Comparison of ENCODE assay signal across 8 mouse cellular contexts in the genomic region with DNA sequence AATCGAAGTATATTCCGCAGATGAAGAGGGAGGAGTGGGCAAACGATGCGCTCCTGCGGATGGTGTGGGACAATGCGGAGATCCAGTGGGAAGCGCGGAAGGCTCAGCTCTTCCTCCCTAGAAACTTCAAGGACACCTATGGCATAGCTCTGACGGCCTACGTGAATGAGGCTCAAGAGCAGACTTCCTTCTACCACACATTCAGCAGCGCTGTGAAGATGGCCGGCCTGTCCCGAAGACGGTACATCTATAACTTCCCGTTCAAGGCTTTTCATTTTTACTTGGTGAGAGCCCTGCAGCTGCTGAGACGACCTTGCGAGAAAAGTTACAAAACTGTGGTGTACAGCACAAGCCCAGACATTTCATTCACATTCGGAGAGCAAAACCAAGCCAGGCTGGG. TPM values are rescaled to one million over a fixed set of nuclear protein-coding genes. Genes with fewer than 3 reads are reported as not detected.
DNase-seq lines count a peak whose midpoint lies in the region; ATAC-seq lines count a peak whose summit lies in the region.

No protein-coding gene starts in this region.

- H3K27me3 ChIP-seq in kidney, embryonic 16.5 days (ENCODE audit: insufficient read depth, low read length) = peaks cover 47% of the 10 kb centered on the region
- peaks cover 32% of the 10 kb centered on the region for H3K27me3 ChIP-seq in embryonic facial prominence, embryonic 12.5 days
- peaks cover 17% of the 10 kb centered on the region for H3K27me3 ChIP-seq in intestine, embryonic 16.5 days (replicated peaks; ENCODE audit: control insufficient read depth, insufficient read depth, low read length)
- H3K27me3 ChIP-seq in neural tube, embryonic 12.5 days (replicated peaks) = peaks cover 27% of the 10 kb centered on the region

- WGBS in kidney, embryonic 16.5 days = 44% methylated on average over 18 of the region's 18 CpGs
- 46% methylated on average over 18 of the region's 18 CpGs for WGBS in embryonic facial prominence, embryonic 12.5 days
- 40% methylated on average over 18 of the region's 18 CpGs for WGBS in intestine, embryonic 16.5 days
- 50% methylated on average over 18 of the region's 18 CpGs for WGBS in neural tube, embryonic 12.5 days

- H3K36me3 ChIP-seq in kidney, embryonic 16.5 days (ENCODE audit: insufficient read depth, low read length) = no peaks in the 10 kb centered on the region
- H3K36me3 ChIP-seq in embryonic facial prominence, embryonic 12.5 days = no peaks in the 10 kb centered on the region
- H3K36me3 ChIP-seq in intestine, embryonic 16.5 days (ENCODE audit: control insufficient read depth, insufficient read depth, low read length) = no peaks in the 10 kb centered on the region
- H3K36me3 ChIP-seq in neural tube, embryonic 12.5 days = no peaks in the 10 kb centered on the region

- no peaks in the 10 kb centered on the region for H3K4me1 ChIP-seq in kidney, embryonic 16.5 days (ENCODE audit: insufficient read depth, low read length)
- H3K4me1 ChIP-seq in embryonic facial prominence, embryonic 12.5 days = no peaks in the 10 kb centered on the region
- H3K4me1 ChIP-seq in intestine, embryonic 16.5 days (ENCODE audit: control insufficient read depth, insufficient read depth, low read length) = no peaks in the 10 kb centered on the region; the same call in 1 of the 2 replicates
- H3K4me1 ChIP-seq in neural tube, embryonic 12.5 days = no peaks in the 10 kb centered on the region

- peak overlapping the region; percentile 53 for H3K4me2 ChIP-seq in kidney, embryonic 16.5 days (replicated peaks; ENCODE audit: low read depth, low read length)
- peak overlapping the region; percentile 37 for H3K4me2 ChIP-seq in embryonic facial prominence, embryonic 12.5 days (replicated peaks)
- H3K4me2 ChIP-seq in intestine, embryonic 16.5 days (ENCODE audit: low read depth, low read length) = peak overlapping the region; percentile 56
- peak overlapping the region; percentile 41 for H3K4me2 ChIP-seq in neural tube, embryonic 12.5 days (replicated peaks)

- H3K9me3 ChIP-seq in kidney, embryonic 16.5 days (ENCODE audit: low read length) = no peaks in the 10 kb centered on the region
- H3K9me3 ChIP-seq in embryonic facial prominence, embryonic 12.5 days = no peaks in the 10 kb centered on the region
- no peaks in the 10 kb centered on the region for H3K9me3 ChIP-seq in intestine, embryonic 16.5 days (ENCODE audit: control insufficient read depth, low read length)
- no peaks in the 10 kb centered on the region for H3K9me3 ChIP-seq in neural tube, embryonic 12.5 days

- peak overlapping the region; percentile 1; the same call in 1 of the 2 replicates for H3K9ac ChIP-seq in kidney, embryonic 16.5 days (replicated peaks; ENCODE audit: low read length)
- no peak overlapping the region for H3K9ac ChIP-seq in embryonic facial prominence, embryonic 12.5 days
- H3K9ac ChIP-seq in intestine, embryonic 16.5 days (ENCODE audit: low read depth, low read length) = 0 out of 2 replicates have a peak overlapping the region, but pooled peaks have one; percentile 14
- H3K9ac ChIP-seq in neural tube, embryonic 12.5 days = no peak overlapping the region

- no peak overlapping the region for H3K27ac ChIP-seq in kidney, embryonic 16.5 days (ENCODE audit: low read length)
- no peak overlapping the region for H3K27ac ChIP-seq in embryonic facial prominence, embryonic 12.5 days
- no peak overlapping the region for H3K27ac ChIP-seq in intestine, embryonic 16.5 days (ENCODE audit: low read length)
- H3K27ac ChIP-seq in neural tube, embryonic 12.5 days = no peak overlapping the region

- no peak for ATAC-seq in kidney, embryonic 16.5 days (ENCODE audit: low FRiP score, low TSS enrichment)
- ATAC-seq in embryonic facial prominence, embryonic 12.5 days (ENCODE audit: insufficient number of reproducible peaks, insufficient read depth, low FRiP score, low TSS enrichment) = no peak
- no peak for ATAC-seq in intestine, embryonic 16.5 days
- ATAC-seq in neural tube, embryonic 12.5 days (ENCODE audit: low FRiP score, low read depth) = no peak

- peak overlapping the region; percentile 36 for H3K4me3 ChIP-seq in kidney, embryonic 16.5 days (ENCODE audit: low read length)
- peak overlapping the region; percentile 18 for H3K4me3 ChIP-seq in embryonic facial prominence, embryonic 12.5 days
- H3K4me3 ChIP-seq in intestine, embryonic 16.5 days (ENCODE audit: low read length) = peak overlapping the region; percentile 39
- no peak overlapping the region; the same call in 1 of the 2 replicates for H3K4me3 ChIP-seq in neural tube, embryonic 12.5 days

- no peak for DNase-seq in kidney, postnatal 14 days
- DNase-seq in right cerebral cortex, adult 18-20 months = no peak
- no peak for DNase-seq in thymus, postnatal 25 days
- DNase-seq in layer of hippocampus, postnatal 36 days = no peak

RNA-seq across cellular contexts. Expression of a gene that starts 42.5 kb away (rescaled TPM):
- polyA plus RNA-seq in kidney, embryonic 16.5 days (2015; fragmentation: Nextera tagmentation; extraction: Ambion mirVana) = 54.1 and 54.4 TPM in 2 replicates
- 57.0 and 61.1 TPM in 2 replicates for polyA plus RNA-seq in embryonic facial prominence, embryonic 12.5 days (2016; fragmentation: Nextera tagmentation; extraction: Ambion mirVana)
- 39.1 and 53.0 TPM in 2 replicates for polyA plus RNA-seq in intestine, embryonic 16.5 days (2015; fragmentation: Nextera tagmentation; extraction: Ambion mirVana)
- polyA plus RNA-seq in neural tube, embryonic 12.5 days (2016; fragmentation: Nextera tagmentation; extraction: Ambion mirVana) = 50.4 and 53.6 TPM in 2 replicates
- total RNA-seq in layer of hippocampus, postnatal 36 days (2021) = 10 to 100 TPM; 31.3 to 34.4 TPM

RNA-seq across cellular contexts. Expression of a gene that starts 43.9 kb away (rescaled TPM):
- 1.1 TPM in 2 replicates for polyA plus RNA-seq in kidney, embryonic 16.5 days (2015; fragmentation: Nextera tagmentation; extraction: Ambion mirVana)
- 0.29 and 0.34 TPM in 2 replicates for polyA plus RNA-seq in embryonic facial prominence, embryonic 12.5 days (2016; fragmentation: Nextera tagmentation; extraction: Ambion mirVana)
- 2.0 and 3.3 TPM in 2 replicates for polyA plus RNA-seq in intestine, embryonic 16.5 days (2015; fragmentation: Nextera tagmentation; extraction: Ambion mirVana)
- polyA plus RNA-seq in neural tube, embryonic 12.5 days (2016; fragmentation: Nextera tagmentation; extraction: Ambion mirVana) = 0.49 TPM in 1 of 2 replicates, not detected in the other
- total RNA-seq in layer of hippocampus, postnatal 36 days (2021) = not detected

Comparison
In these comparisons a context has a peak if more than half of its experiments do, and no peak if none do; other contexts are left out.
1. H3K9ac ChIP-seq: peak in kidney, embryonic 16.5 days (single experiment) and intestine, embryonic 16.5 days (single experiment); none in embryonic facial prominence, embryonic 12.5 days (single experiment) and neural tube, embryonic 12.5 days (single experiment).
2. Peak in every context shown above with its lines, with median percentiles within 50 percentile points of each other: H3K4me2 ChIP-seq.